Mouse (Mus musculus): ENCODE results near the gene Bysl.

DNA sequence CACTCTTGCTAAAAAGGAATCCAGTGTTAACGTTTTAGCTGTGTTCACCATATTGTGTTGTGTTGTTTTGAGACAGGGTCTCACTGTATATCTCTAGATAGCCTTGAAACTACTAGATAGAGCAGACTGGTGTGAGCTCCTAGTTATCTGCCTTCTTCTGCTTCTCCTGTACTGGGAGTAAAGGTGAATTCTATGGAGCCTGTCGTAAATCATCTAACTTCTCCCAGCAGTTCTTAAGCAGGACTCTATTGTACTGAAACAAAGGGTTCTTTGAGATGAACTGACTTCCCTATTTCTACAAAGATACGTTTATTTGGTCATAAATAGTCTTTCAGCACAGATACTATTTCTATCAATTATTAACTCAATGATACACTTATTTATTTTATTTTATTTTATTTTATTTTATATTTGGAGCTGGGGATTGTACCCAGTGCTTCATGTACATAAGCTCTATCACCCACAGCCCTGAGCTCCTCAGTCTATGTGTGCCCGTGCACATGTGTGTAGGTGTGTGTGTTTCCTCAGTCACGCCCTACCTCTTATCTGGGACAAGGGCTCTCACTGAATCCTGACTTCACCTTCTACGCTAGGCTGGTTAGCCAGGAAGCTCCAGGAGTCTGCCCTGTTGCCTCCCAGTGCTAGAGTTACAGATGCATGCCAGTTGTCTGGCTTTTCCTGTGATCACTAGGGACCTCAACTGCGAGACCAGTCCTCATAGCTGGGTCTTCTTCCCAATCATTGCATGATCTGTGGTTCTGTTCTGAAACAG is 22.9 kb upstream of the Bysl start:
- no peak for TF ChIP-seq CTCF (IDR thresholded peaks at IDR 0.05; ENCODE audit: low read depth)
- TF ChIP-seq EP300 (IDR thresholded peaks at IDR 0.05; ENCODE audit: low read depth): no peak
